Mouse (Mus musculus): ENCODE data around the gene Rhoa. TPM values are rescaled to one million over a fixed set of nuclear protein-coding genes. Genes with fewer than 3 reads are reported as not detected.

Rhoa gene
- total and polyA plus RNA-seq, 3 experiments = 110 to 234 (median 216) TPM

DNA sequence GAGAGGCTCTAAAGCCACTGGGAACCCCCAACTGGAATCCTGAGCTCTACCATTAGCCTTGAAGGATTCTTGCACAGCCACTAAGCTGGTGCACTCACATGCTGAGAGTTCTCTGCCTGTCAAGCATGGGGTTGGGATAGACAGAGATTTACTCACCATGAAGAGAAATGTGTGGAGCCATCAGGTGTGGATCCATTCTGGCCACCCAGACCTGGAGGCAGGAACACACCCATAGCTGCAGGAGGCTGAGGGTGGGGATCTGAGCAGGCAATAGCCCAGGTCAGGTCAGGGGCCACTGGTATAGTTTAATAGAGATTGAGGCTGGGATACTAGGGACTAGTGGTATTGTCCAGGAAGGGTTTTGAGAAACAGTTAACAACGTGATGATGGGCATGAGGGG, 759 bp upstream of the Rhoa start:
- Histone ChIP-seq H3K36me3 (ENCODE audit: control insufficient read depth, insufficient read depth, low read length) (peaks cover 27% of the 10 kb centered on the region), H3K9ac (ENCODE audit: low read depth, low read length) (peak overlapping the region; percentile 91), H3K27me3 (ENCODE audit: control insufficient read depth, insufficient read depth, low read length) (no peaks in the 10 kb centered on the region), H3K27ac (peak overlapping the region; percentile 95), H3K79me2 (replicated peaks; ENCODE audit: control insufficient read depth, insufficient read depth, low read length) (peaks cover 8% of the 10 kb centered on the region), H3K4me1 (ENCODE audit: control insufficient read depth, insufficient read depth, low read length) (peaks cover 12% of the 10 kb centered on the region), H3K4me3 (peak overlapping the region; percentile 99)
- TF ChIP-seq EP300 (IDR thresholded peaks at IDR 0.05; ENCODE audit: insufficient read depth, low read depth, low read length) (no peak), CTCF (IDR thresholded peaks at IDR 0.05) (no peak), POLR2A (IDR thresholded peaks at IDR 0.05; ENCODE audit: insufficient read depth, low read depth, low read length) (no peak)
- intact Hi-C loops (cut with DNase I) = loop anchor here (2.0 kb wide), 1 partner anchor 14 kb away; the partner anchor contains the start of gene Nicn1
- DNase-seq = peak; percentile 32 to 46
- WGBS = 0% methylated on average over 1 of the region's 1 CpGs

DNA sequence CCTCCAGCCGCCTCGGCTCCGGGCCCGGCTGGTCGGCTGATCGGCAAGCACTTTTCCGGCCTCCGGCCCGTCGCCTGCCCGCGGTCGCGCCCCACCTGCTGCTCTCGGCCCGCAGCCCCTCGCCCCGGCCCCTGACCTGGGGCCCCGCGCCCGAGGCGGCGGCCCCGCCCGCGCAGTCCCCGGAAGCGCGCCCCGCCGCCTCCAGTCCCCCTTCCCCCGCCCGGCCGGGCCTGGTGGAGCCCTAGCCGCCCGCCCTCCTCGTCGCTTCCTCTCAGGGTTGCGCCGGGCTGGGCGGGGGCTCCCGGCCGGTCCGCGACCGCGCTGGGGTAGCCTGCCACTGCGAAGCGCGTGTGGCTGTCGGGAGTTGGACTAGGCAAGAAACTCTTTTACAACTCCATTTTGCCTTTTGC, 647 bp downstream of the Rhoa start:
- WGBS = 2% methylated on average over 46 of the region's 51 CpGs
- peaks cover 8% of the 10 kb centered on the region for H3K79me2 ChIP-seq (replicated peaks; ENCODE audit: control insufficient read depth, insufficient read depth, low read length)
- peak; percentile 89 to 92 for DNase-seq
- H3K4me1 ChIP-seq (ENCODE audit: control insufficient read depth, insufficient read depth, low read length) = peaks cover 15% of the 10 kb centered on the region
- peaks cover 41% of the 10 kb centered on the region for H3K36me3 ChIP-seq (ENCODE audit: control insufficient read depth, insufficient read depth, low read length)
- peak overlapping the region; percentile 100 for H3K4me3 ChIP-seq
- peak overlapping the region; percentile 99 for H3K9ac ChIP-seq (ENCODE audit: low read depth, low read length)
- TF ChIP-seq EP300 (IDR thresholded peaks at IDR 0.05; ENCODE audit: insufficient read depth, low read depth, low read length) (no peak), POLR2A (IDR thresholded peaks at IDR 0.05; ENCODE audit: insufficient read depth, low read depth, low read length) (no peak), CTCF (IDR thresholded peaks at IDR 0.05) (no peak)
- no peaks in the 10 kb centered on the region for H3K27me3 ChIP-seq (ENCODE audit: control insufficient read depth, insufficient read depth, low read length)
- peak overlapping the region; percentile 100 for H3K27ac ChIP-seq
- intact Hi-C loops (cut with DNase I) = loop anchor here (1.0 kb wide), 1 partner anchor 41 kb away; the partner anchor contains the start of gene Usp4

DNA sequence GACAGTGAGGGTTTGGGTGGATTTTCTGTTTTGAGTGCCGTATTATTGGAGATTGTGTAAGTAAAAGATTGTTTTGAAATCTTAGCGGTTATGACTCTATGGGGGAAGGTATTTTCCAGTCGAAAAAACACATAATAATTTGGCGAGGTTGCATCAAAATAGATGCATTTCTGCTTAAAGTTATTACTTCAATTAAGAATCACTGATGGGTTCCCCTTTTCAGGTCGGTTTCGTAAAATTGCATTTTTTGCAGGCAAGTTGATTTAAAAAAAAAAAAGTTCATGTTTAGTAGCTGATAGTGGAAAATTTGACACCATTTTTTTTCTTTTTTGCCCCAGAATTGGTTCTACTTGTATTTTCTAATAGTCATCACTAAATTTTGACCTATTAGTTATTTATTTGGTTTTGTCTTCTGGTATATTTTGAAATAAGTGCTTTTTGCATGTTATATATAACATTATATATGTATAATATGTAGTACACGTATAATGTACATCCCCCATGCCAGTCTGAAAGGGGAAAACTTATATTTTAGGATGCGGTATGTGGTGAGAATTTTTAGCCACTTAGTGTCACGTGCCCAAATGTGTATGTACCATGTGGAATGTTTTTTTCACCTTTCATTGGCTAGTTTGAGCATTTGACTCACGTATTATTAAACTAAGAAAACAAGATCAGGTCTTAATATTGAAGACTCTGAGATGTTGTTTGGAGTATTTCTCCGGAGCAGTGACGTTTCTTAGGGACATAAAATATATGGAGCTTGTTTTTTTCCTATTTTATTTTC, 1.3 kb downstream of the Rhoa start:
- peak overlapping the region; percentile 99 for H3K9ac ChIP-seq (ENCODE audit: low read depth, low read length)
- no peak for DNase-seq
- peaks cover 8% of the 10 kb centered on the region for H3K79me2 ChIP-seq (replicated peaks; ENCODE audit: control insufficient read depth, insufficient read depth, low read length)
- WGBS = 1% methylated on average over 12 of the region's 12 CpGs
- H3K27ac ChIP-seq = peak overlapping the region; percentile 100
- intact Hi-C loops (cut with DNase I) = no loop called here
- no peaks in the 10 kb centered on the region for H3K27me3 ChIP-seq (ENCODE audit: control insufficient read depth, insufficient read depth, low read length)
- TF ChIP-seq EP300 (IDR thresholded peaks at IDR 0.05; ENCODE audit: insufficient read depth, low read depth, low read length) = no peak
- TF ChIP-seq CTCF (IDR thresholded peaks at IDR 0.05) = no peak
- TF ChIP-seq POLR2A (IDR thresholded peaks at IDR 0.05; ENCODE audit: insufficient read depth, low read depth, low read length) = no peak
- peaks cover 17% of the 10 kb centered on the region for H3K4me1 ChIP-seq (ENCODE audit: control insufficient read depth, insufficient read depth, low read length)
- H3K4me3 ChIP-seq = peak overlapping the region; percentile 100
- peaks cover 46% of the 10 kb centered on the region for H3K36me3 ChIP-seq (ENCODE audit: control insufficient read depth, insufficient read depth, low read length)

DNA sequence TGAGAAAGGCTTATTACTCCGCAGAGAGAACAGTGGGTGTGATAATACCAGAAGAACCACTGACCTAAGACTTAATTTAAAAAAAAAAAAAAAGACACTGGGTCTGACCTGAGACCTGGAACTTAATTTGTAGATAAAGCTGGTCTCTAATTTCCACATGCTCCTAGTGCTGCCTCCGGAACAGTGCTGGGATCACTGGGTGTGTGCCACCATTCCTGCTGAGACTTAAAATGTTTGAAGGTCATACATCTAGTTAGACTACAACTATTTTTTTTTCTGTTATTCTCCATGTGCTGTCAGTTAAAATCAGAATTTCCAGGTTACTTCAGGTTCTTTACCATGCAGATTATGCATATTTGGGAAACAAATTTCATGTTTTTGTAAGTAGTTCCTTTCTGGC, 2.2 kb downstream of the Rhoa start:
- DNase-seq = no peak
- intact Hi-C loops (cut with DNase I) = loop anchor here (2.0 kb wide), 1 partner anchor 31 kb away; the partner anchor contains the start of gene Gpx1
- WGBS = 0% methylated on average over 2 of the region's 2 CpGs
- peak overlapping the region; percentile 100 for H3K4me3 ChIP-seq
- peaks cover 8% of the 10 kb centered on the region for H3K79me2 ChIP-seq (replicated peaks; ENCODE audit: control insufficient read depth, insufficient read depth, low read length)
- peak overlapping the region; percentile 53 for H3K27ac ChIP-seq
- no peak overlapping the region for H3K9ac ChIP-seq (ENCODE audit: low read depth, low read length)
- TF ChIP-seq EP300 (IDR thresholded peaks at IDR 0.05; ENCODE audit: insufficient read depth, low read depth, low read length) = no peak
- peaks cover 53% of the 10 kb centered on the region for H3K36me3 ChIP-seq (ENCODE audit: control insufficient read depth, insufficient read depth, low read length)
- H3K4me1 ChIP-seq (ENCODE audit: control insufficient read depth, insufficient read depth, low read length) = peaks cover 19% of the 10 kb centered on the region
- H3K27me3 ChIP-seq (ENCODE audit: control insufficient read depth, insufficient read depth, low read length) = no peaks in the 10 kb centered on the region

DNA sequence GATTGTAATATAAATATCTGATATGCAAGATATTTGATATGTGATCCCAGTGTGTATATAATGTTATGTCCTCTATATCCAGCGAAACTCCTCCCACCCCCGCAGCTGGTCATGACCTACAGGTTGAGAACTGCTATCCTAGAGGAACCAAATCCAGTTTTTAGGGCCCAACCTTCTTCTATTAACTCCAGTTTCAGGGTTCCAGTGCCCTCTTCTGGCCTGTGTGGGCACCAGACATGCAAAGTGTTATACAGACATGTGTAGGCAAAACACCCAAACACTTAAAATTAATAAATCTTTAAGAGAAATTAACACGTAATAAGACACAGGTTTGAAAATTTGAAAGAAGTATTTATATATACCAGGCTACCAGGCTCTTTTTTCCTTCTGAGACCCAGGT, 11.6 kb downstream of the Rhoa start:
- Histone ChIP-seq H3K4me3 (no peak overlapping the region), H3K4me1 (ENCODE audit: control insufficient read depth, insufficient read depth, low read length) (peaks cover 4% of the 10 kb centered on the region), H3K36me3 (ENCODE audit: control insufficient read depth, insufficient read depth, low read length) (peaks cover 51% of the 10 kb centered on the region), H3K9ac (ENCODE audit: low read depth, low read length) (no peak overlapping the region), H3K79me2 (replicated peaks; ENCODE audit: control insufficient read depth, insufficient read depth, low read length) (peaks cover 7% of the 10 kb centered on the region), H3K27me3 (ENCODE audit: control insufficient read depth, insufficient read depth, low read length) (no peaks in the 10 kb centered on the region), H3K27ac (no peak overlapping the region)
- no peak for DNase-seq
- WGBS = 92% methylated on average over 3 of the region's 3 CpGs
- intact Hi-C loops (cut with DNase I) = no loop called here
- TF ChIP-seq CTCF (IDR thresholded peaks at IDR 0.05) (peak; percentile 54), POLR2A (IDR thresholded peaks at IDR 0.05; ENCODE audit: insufficient read depth, low read depth, low read length) (no peak)

DNA sequence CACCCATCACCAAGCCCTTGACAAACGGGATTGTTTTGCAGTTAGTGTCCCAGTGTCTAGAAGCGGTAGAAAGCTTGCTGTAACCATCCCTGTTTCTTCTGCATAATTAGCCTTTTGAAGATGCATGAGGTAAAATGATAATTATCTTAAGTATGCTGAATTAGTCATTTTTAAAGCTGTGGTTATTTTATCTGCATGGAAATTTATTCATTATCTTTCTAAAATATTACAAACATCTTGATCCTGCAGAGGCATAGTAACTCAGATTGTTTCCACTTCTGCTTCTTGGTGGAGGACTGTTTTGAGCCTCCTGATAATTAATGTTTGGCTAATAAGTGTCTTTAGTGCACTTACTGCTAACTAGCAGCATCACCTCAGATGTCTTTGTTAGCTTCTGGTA, 12.5 kb downstream of the Rhoa start:
- DNase-seq = no peak
- Histone ChIP-seq H3K79me2 (replicated peaks; ENCODE audit: control insufficient read depth, insufficient read depth, low read length) (peaks cover 10% of the 10 kb centered on the region), H3K4me1 (ENCODE audit: control insufficient read depth, insufficient read depth, low read length) (peaks cover 4% of the 10 kb centered on the region), H3K27me3 (ENCODE audit: control insufficient read depth, insufficient read depth, low read length) (no peaks in the 10 kb centered on the region), H3K9ac (ENCODE audit: low read depth, low read length) (no peak overlapping the region; the same call in 1 of the 2 replicates), H3K36me3 (ENCODE audit: control insufficient read depth, insufficient read depth, low read length) (peaks cover 48% of the 10 kb centered on the region), H3K4me3 (no peak overlapping the region), H3K27ac (no peak overlapping the region)
- TF ChIP-seq EP300 (IDR thresholded peaks at IDR 0.05; ENCODE audit: insufficient read depth, low read depth, low read length) = no peak
- no peak for TF ChIP-seq CTCF (IDR thresholded peaks at IDR 0.05)
- TF ChIP-seq POLR2A (IDR thresholded peaks at IDR 0.05; ENCODE audit: insufficient read depth, low read depth, low read length) = no peak
- WGBS = 55% methylated on average over 2 of the region's 2 CpGs
- intact Hi-C loops (cut with DNase I) = no loop called here
